ENCODE assay signal across 8 mouse cellular contexts in the genomic region with DNA sequence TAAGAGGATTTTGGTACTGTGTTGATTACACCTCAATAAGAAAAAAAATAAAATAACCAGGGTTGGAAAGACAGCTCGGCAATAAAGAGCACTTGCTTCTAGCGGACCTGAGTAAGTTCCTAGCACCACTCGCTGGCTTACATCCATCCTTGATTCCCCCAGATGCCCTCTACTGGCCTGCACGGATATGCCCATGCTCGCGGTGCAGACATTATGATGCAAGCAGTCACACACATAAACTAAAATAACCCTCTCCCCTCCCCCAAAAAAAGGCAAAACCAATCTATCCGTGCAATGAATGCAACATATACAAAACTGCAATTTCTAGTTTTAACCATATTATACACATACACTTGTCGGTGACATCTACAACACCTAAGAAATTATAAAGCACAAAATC. TPM values are rescaled to one million over a fixed set of nuclear protein-coding genes. Genes with fewer than 3 reads are reported as not detected.
DNase-seq lines count a peak whose midpoint lies in the region; ATAC-seq and TF ChIP-seq lines count a peak whose summit lies in the region.

No protein-coding gene starts in this region.

- no peak for TF ChIP-seq EP300 in ES-Bruce4 (IDR thresholded peaks at IDR 0.05; ENCODE audit: insufficient read depth, low read depth, low read length)

- H3K4me3 ChIP-seq in heart, embryonic 12.5 days: peak overlapping the region; percentile 78
- 0 out of 2 replicates have a peak overlapping the region, but pooled peaks have one; percentile 1 for H3K4me3 ChIP-seq in ES-Bruce4 (ENCODE audit: low read depth, low read length)
- H3K4me3 ChIP-seq in embryonic facial prominence, embryonic 15.5 days (replicated peaks): peak overlapping the region; percentile 98
- peak overlapping the region; percentile 98 for H3K4me3 ChIP-seq in limb, embryonic 15.5 days
- H3K4me3 ChIP-seq in stomach, embryonic 14.5 days (ENCODE audit: low read depth, low read length): peak overlapping the region; percentile 74

- no peak for TF ChIP-seq POLR2A in ES-Bruce4 (IDR thresholded peaks at IDR 0.05; ENCODE audit: insufficient read depth, low read length)

- peak; percentile 42 for TF ChIP-seq CTCF in ES-Bruce4 (IDR thresholded peaks at IDR 0.05; ENCODE audit: low read depth, low read length)

- intact Hi-C loops in heart, postnatal 25 days (cut with DNase I): no loop called here

- H3K27ac ChIP-seq in heart, embryonic 12.5 days (ENCODE audit: poor library complexity, severe bottlenecking): no peak overlapping the region
- no peak overlapping the region for H3K27ac ChIP-seq in ES-Bruce4 (ENCODE audit: insufficient read depth, low read length)
- H3K27ac ChIP-seq in embryonic facial prominence, embryonic 15.5 days (replicated peaks): no peak overlapping the region
- H3K27ac ChIP-seq in limb, embryonic 15.5 days: 0 out of 2 replicates have a peak overlapping the region, but pooled peaks have one; percentile 89
- no peak overlapping the region for H3K27ac ChIP-seq in stomach, embryonic 14.5 days (ENCODE audit: low read length)

- no peak for DNase-seq in heart, postnatal 25 days (ENCODE audit: low spot score)
- no peak for DNase-seq in right cerebral cortex, postnatal 25 days

- no peak for ATAC-seq in heart, embryonic 12.5 days (ENCODE audit: insufficient number of reproducible peaks, low FRiP score)
- no peak for ATAC-seq in embryonic facial prominence, embryonic 15.5 days (ENCODE audit: insufficient number of reproducible peaks, low FRiP score, low TSS enrichment, low read depth)
- no peak for ATAC-seq in limb, embryonic 15.5 days (ENCODE audit: insufficient number of reproducible peaks, low FRiP score, low TSS enrichment, low read depth)
- ATAC-seq in stomach, embryonic 14.5 days (ENCODE audit: insufficient number of reproducible peaks, insufficient read depth, low FRiP score, low read depth): no peak
- no peak for ATAC-seq in frontal cortex, adult (ENCODE audit: low TSS enrichment)

- H3K36me3 ChIP-seq in heart, embryonic 12.5 days: no peaks in the 10 kb centered on the region
- H3K36me3 ChIP-seq in ES-Bruce4 (ENCODE audit: control insufficient read depth, insufficient read depth, low read length, poor library complexity, severe bottlenecking): no peaks in the 10 kb centered on the region
- no peaks in the 10 kb centered on the region for H3K36me3 ChIP-seq in embryonic facial prominence, embryonic 15.5 days
- no peaks in the 10 kb centered on the region for H3K36me3 ChIP-seq in limb, embryonic 15.5 days
- H3K36me3 ChIP-seq in stomach, embryonic 14.5 days (ENCODE audit: control insufficient read depth, insufficient read depth, low read length): no peaks in the 10 kb centered on the region

- H3K9ac ChIP-seq in heart, embryonic 12.5 days: no peak overlapping the region
- H3K9ac ChIP-seq in ES-Bruce4 (ENCODE audit: low read depth, poor library complexity, severe bottlenecking): peak overlapping the region; percentile 56
- 0 out of 2 replicates have a peak overlapping the region, but pooled peaks have one; percentile 89 for H3K9ac ChIP-seq in embryonic facial prominence, embryonic 15.5 days
- peak overlapping the region; percentile 94; the same call in 1 of the 2 replicates for H3K9ac ChIP-seq in limb, embryonic 15.5 days
- no peak overlapping the region for H3K9ac ChIP-seq in stomach, embryonic 14.5 days (replicated peaks; ENCODE audit: low read depth, low read length)

- no peaks in the 10 kb centered on the region for H3K9me3 ChIP-seq in heart, embryonic 12.5 days (replicated peaks)
- no peaks in the 10 kb centered on the region for H3K9me3 ChIP-seq in ES-Bruce4 (replicated peaks; ENCODE audit: control insufficient read depth, insufficient read depth, low read length, poor library complexity, severe bottlenecking)
- no peaks in the 10 kb centered on the region for H3K9me3 ChIP-seq in embryonic facial prominence, embryonic 15.5 days (replicated peaks)
- no peaks in the 10 kb centered on the region for H3K9me3 ChIP-seq in limb, embryonic 15.5 days
- no peaks in the 10 kb centered on the region for H3K9me3 ChIP-seq in stomach, embryonic 14.5 days (ENCODE audit: control insufficient read depth, low read depth, low read length)

- 0 out of 2 replicates have a peak, but pooled peaks cover 3% of the 10 kb centered on the region for H3K4me1 ChIP-seq in heart, embryonic 12.5 days (replicated peaks)
- no peaks in the 10 kb centered on the region for H3K4me1 ChIP-seq in ES-Bruce4 (ENCODE audit: control insufficient read depth, insufficient read depth, low read length)
- peaks cover 12% of the 10 kb centered on the region; the same call in 1 of the 2 replicates for H3K4me1 ChIP-seq in embryonic facial prominence, embryonic 15.5 days
- H3K4me1 ChIP-seq in limb, embryonic 15.5 days: peaks cover 6% of the 10 kb centered on the region; the same call in 1 of the 2 replicates
- no peaks in the 10 kb centered on the region for H3K4me1 ChIP-seq in stomach, embryonic 14.5 days (ENCODE audit: control insufficient read depth, insufficient read depth, low read length)

- 80% methylated on average over 8 of the region's 8 CpGs for WGBS in heart, embryonic 12.5 days
- WGBS in embryonic facial prominence, embryonic 15.5 days: 85% methylated on average over 8 of the region's 8 CpGs
- WGBS in limb, embryonic 15.5 days: 78% methylated on average over 8 of the region's 8 CpGs
- 83% methylated on average over 8 of the region's 8 CpGs for WGBS in stomach, embryonic 14.5 days

- peak overlapping the region; percentile 79 for H3K4me2 ChIP-seq in heart, embryonic 12.5 days
- peak overlapping the region; percentile 83 for H3K4me2 ChIP-seq in embryonic facial prominence, embryonic 15.5 days (replicated peaks)
- peak overlapping the region; percentile 79 for H3K4me2 ChIP-seq in limb, embryonic 15.5 days
- peak overlapping the region; percentile 68 for H3K4me2 ChIP-seq in stomach, embryonic 14.5 days (replicated peaks; ENCODE audit: low read depth, low read length)

- no peaks in the 10 kb centered on the region for H3K27me3 ChIP-seq in heart, embryonic 12.5 days (replicated peaks)
- no peaks in the 10 kb centered on the region for H3K27me3 ChIP-seq in ES-Bruce4 (ENCODE audit: control insufficient read depth, insufficient read depth, low read length, poor library complexity, severe bottlenecking)
- no peaks in the 10 kb centered on the region for H3K27me3 ChIP-seq in embryonic facial prominence, embryonic 15.5 days
- H3K27me3 ChIP-seq in limb, embryonic 15.5 days: no peaks in the 10 kb centered on the region
- no peaks in the 10 kb centered on the region for H3K27me3 ChIP-seq in stomach, embryonic 14.5 days (ENCODE audit: control insufficient read depth, insufficient read depth, low read length)

RNA-seq across cellular contexts. Expression of gene Tasp1, which starts 0.9 kb away (rescaled TPM):
- polyA plus RNA-seq in heart, embryonic 12.5 days (2016; fragmentation: Nextera tagmentation; extraction: Ambion mirVana): 13.4 and 14.7 TPM in 2 replicates
- total RNA-seq in heart, postnatal 25 days (2021): 1 to 10 TPM; 7.3 to 7.4 TPM
- 11.0 and 11.9 TPM in 2 replicates for polyA plus RNA-seq in ES-Bruce4 (2011; ENCODE audit: insufficient read depth, insufficient read length, low read depth, missing spikeins)
- 22.4 and 24.4 TPM in 2 replicates for polyA plus RNA-seq in embryonic facial prominence, embryonic 15.5 days (2015; fragmentation: Nextera tagmentation; extraction: Ambion mirVana)
- 20.4 and 24.0 TPM in 2 replicates for polyA plus RNA-seq in limb, embryonic 15.5 days (2015; fragmentation: Nextera tagmentation; extraction: Ambion mirVana)
- polyA plus RNA-seq in stomach, embryonic 14.5 days (2014; fragmentation: Nextera tagmentation; extraction: Ambion mirVana): 23.4 and 24.6 TPM in 2 replicates

Comparison
In these comparisons a context has a peak if more than half of its experiments do, and no peak if none do; other contexts are left out.
1. H3K4me3 ChIP-seq: peak in every context shown above with its lines; median percentile 98 in embryonic facial prominence, embryonic 15.5 days; 98 in limb, embryonic 15.5 days; 78 in heart, embryonic 12.5 days; 74 in stomach, embryonic 14.5 days; 1 in ES-Bruce4.
2. H3K9ac ChIP-seq: peak in ES-Bruce4 (single experiment), embryonic facial prominence, embryonic 15.5 days (single experiment) and limb, embryonic 15.5 days (single experiment); none in heart, embryonic 12.5 days (single experiment) and stomach, embryonic 14.5 days (single experiment).
3. Peak in every context shown above with its lines, with median percentiles within 50 percentile points of each other: H3K4me2 ChIP-seq.